Mouse (Mus musculus): ENCODE measurements around the gene Papss1. TPM values are rescaled to one million over a fixed set of nuclear protein-coding genes. Genes with fewer than 3 reads are reported as not detected.

Gene Papss1
- 10 to 100 TPM; 29.7 to 32.7 TPM for polyA plus RNA-seq (2017; shearing (Covaris generic))

GRCm38 (mm10) chr3:131564430-131565256, at the start of gene Papss1:
Gene Papss1 (plus strand): TSS chr3:131564768.

Other genes starting within 250 kb of the Papss1 start
- under 1 TPM; 0.11 to 0.59 TPM for gene Sgms2, start 73.4 kb upstream of the Papss1 start, polyA plus RNA-seq (2017; shearing (Covaris generic))

Data from inflammation-experienced regulatory T-cells (primary cell).